Mouse (Mus musculus) hindbrain, embryonic 12.5 days (tissue): ENCODE measurements around the gene Chd9. TPM values are rescaled to one million over a fixed set of nuclear protein-coding genes. Genes with fewer than 3 reads are reported as not detected.
"Not testable (repeated sequence)": the region's sequence is repeated elsewhere in the genome, so short reads cannot be mapped to it uniquely, and the experiment has no call there.

Source experiments
- ATAC-seq: fragments of 200-750 bp; cut with Nextera tagmentation; 2 replicates; pipeline ENCODE4 v1.8.0; 2017; ENCODE audit warnings: moderate TSS enrichment; ENCODE audit not compliant: low FRiP score
- H3K27ac ChIP-seq: fragments of 300-500 bp; sonication (generic); 2 replicates; pipeline ENCODE4 v1.5.1; 2016; ENCODE audit warnings: mild to moderate bottlenecking
- H3K27me3 ChIP-seq: fragments of 300-500 bp; sonication (generic); 2 replicates; pipeline ENCODE4 v1.6.1; 2016; ENCODE audit warnings: mild to moderate bottlenecking
- H3K36me3 ChIP-seq: fragments of 300-500 bp; sonication (generic); 2 replicates; pipeline ENCODE4 v1.6.1; 2016; ENCODE audit warnings: mild to moderate bottlenecking
- H3K4me1 ChIP-seq: fragments of 300-500 bp; sonication (generic); 2 replicates; pipeline ENCODE4 v1.6.1; 2016
- H3K4me2 ChIP-seq: fragments of 300-500 bp; sonication (generic); replicated peaks from 2 replicates; pipeline ENCODE4 v1.6.1; 2016; ENCODE audit warnings: mild to moderate bottlenecking
- H3K4me3 ChIP-seq: fragments of 300-500 bp; sonication (generic); 2 replicates; pipeline ENCODE4 v1.5.1; 2016; ENCODE audit warnings: mild to moderate bottlenecking
- H3K9ac ChIP-seq: fragments of 300-500 bp; sonication (generic); 2 replicates; pipeline ENCODE4 v1.6.1; 2016; ENCODE audit warnings: mild to moderate bottlenecking, moderate library complexity
- H3K9me3 ChIP-seq: fragments of 300-500 bp; sonication (generic); replicated peaks from 2 replicates; pipeline ENCODE4 v1.6.1; 2016; ENCODE audit warnings: mild to moderate bottlenecking
- WGBS: fragments of 180-500 bp; shearing (Covaris S2); methylation state at CpG from one replicate; pipeline ENCODE4 v1.1.7; 2016; 5-methylcytosine and 5-hydroxymethylcytosine counted together
- polyA plus RNA-seq: library from polyadenylated mRNA; unstranded; fragments of >200 nt; fragmentation: Nextera tagmentation; extraction: Ambion mirVana; gene quantifications from 2 replicates; pipeline ENCODE4 v1.2.1, GENCODE M21; 2016

Gene Chd9
- polyA plus RNA-seq, 1 experiment from 2014 or later: 83.7 TPM

- Histone ChIP-seq H3K4me2 (no peak overlapping the region), H3K36me3 (no peaks in the 10 kb centered on the region), H3K27me3 (no peaks in the 10 kb centered on the region), H3K4me1 (peaks cover 22% of the 10 kb centered on the region), H3K27ac (no peak overlapping the region), H3K9me3 (no peaks in the 10 kb centered on the region), H3K9ac (no peak overlapping the region), H3K4me3 (no peak overlapping the region)
- no peak for ATAC-seq
- WGBS: 74% methylated on average over 4 of the region's 4 CpGs
Observed at GRCm38 (mm10) chr8:90880041-90880440, 51.9 kb downstream of the Chd9 start.

GRCm38 (mm10) chr8:90881181-90881580 lies 53.0 kb downstream of the Chd9 start:
- no peak overlapping the region for H3K27ac ChIP-seq
- H3K9ac ChIP-seq: no peak overlapping the region
- H3K4me1 ChIP-seq: peaks cover 18% of the 10 kb centered on the region
- 93% methylated on average over 5 of the region's 5 CpGs for WGBS
- H3K27me3 ChIP-seq: no peaks in the 10 kb centered on the region; the same call in 1 of the 2 replicates
- no peak for ATAC-seq
- no peak overlapping the region for H3K4me2 ChIP-seq
- no peaks in the 10 kb centered on the region for H3K36me3 ChIP-seq
- no peaks in the 10 kb centered on the region for H3K9me3 ChIP-seq
- no peak overlapping the region for H3K4me3 ChIP-seq

- Histone ChIP-seq H3K4me2 (no peak overlapping the region), H3K4me3 (no peak overlapping the region), H3K4me1 (peaks cover 8% of the 10 kb centered on the region), H3K9me3 (no peaks in the 10 kb centered on the region), H3K27me3 (no peaks in the 10 kb centered on the region; the same call in 1 of the 2 replicates), H3K27ac (no peak overlapping the region), H3K36me3 (no peaks in the 10 kb centered on the region), H3K9ac (no peak overlapping the region)
- WGBS: 86% methylated on average over 16 of the region's 16 CpGs
- no peak for ATAC-seq
Observed at GRCm38 (mm10) chr8:90882088-90882691, 54.0 kb downstream of the Chd9 start.

GRCm38 (mm10) chr8:90885671-90886368 lies 57.7 kb downstream of the Chd9 start:
- Histone ChIP-seq H3K4me3 (no peak overlapping the region), H3K4me2 (no peak overlapping the region), H3K4me1 (no peaks in the 10 kb centered on the region), H3K27ac (no peak overlapping the region), H3K36me3 (no peaks in the 10 kb centered on the region), H3K9me3 (no peaks in the 10 kb centered on the region), H3K9ac (no peak overlapping the region), H3K27me3 (no peaks in the 10 kb centered on the region; the same call in 1 of the 2 replicates)
- no peak for ATAC-seq
- WGBS: 71% methylated on average over 2 of the region's 2 CpGs

- not testable (repeated sequence) for H3K4me2 ChIP-seq, H3K4me3 ChIP-seq, H3K36me3 ChIP-seq, H3K9ac ChIP-seq, H3K4me1 ChIP-seq, H3K27ac ChIP-seq, ATAC-seq, H3K27me3 ChIP-seq, H3K9me3 ChIP-seq
- WGBS: no CpG with 5 or more reads among the region's 15 CpGs
Observed at GRCm38 (mm10) chr8:90886369-90886712, 58.2 kb downstream of the Chd9 start.

GRCm38 (mm10) chr8:90887328-90887727 lies 59.2 kb downstream of the Chd9 start:
- H3K4me2 ChIP-seq, H3K4me1 ChIP-seq, H3K27ac ChIP-seq, H3K27me3 ChIP-seq, H3K36me3 ChIP-seq, H3K9ac ChIP-seq, ATAC-seq, H3K9me3 ChIP-seq: not testable (repeated sequence)
- peak overlapping the region; percentile 30; the same call in 1 of the 2 replicates for H3K4me3 ChIP-seq
- no CpG with 5 or more reads among the region's 20 CpGs for WGBS

- peaks cover 8% of the 10 kb centered on the region; the same call in 1 of the 2 replicates for H3K4me1 ChIP-seq
- 95% methylated on average over 8 of the region's 8 CpGs for WGBS
- no peak for ATAC-seq
Observed at GRCm38 (mm10) chr8:90891872-90892578, 63.9 kb downstream of the Chd9 start.

GRCm38 (mm10) chr8:90892579-90892919 lies 64.4 kb downstream of the Chd9 start:
- no peak overlapping the region for H3K9ac ChIP-seq
- no peak for ATAC-seq
- 90% methylated on average over 5 of the region's 5 CpGs for WGBS
- no peak overlapping the region for H3K27ac ChIP-seq
- H3K4me2 ChIP-seq: no peak overlapping the region
- 0 out of 2 replicates have a peak, but pooled peaks cover 5% of the 10 kb centered on the region for H3K36me3 ChIP-seq
- H3K4me1 ChIP-seq: peaks cover 8% of the 10 kb centered on the region; the same call in 1 of the 2 replicates
- no peaks in the 10 kb centered on the region for H3K9me3 ChIP-seq
- H3K4me3 ChIP-seq: no peak overlapping the region
- no peaks in the 10 kb centered on the region for H3K27me3 ChIP-seq

More at GRCm38 (mm10) chr8:90891872-90892578, 63.9 kb downstream of the Chd9 start:
- no peak overlapping the region for H3K4me3 ChIP-seq
- 0 out of 2 replicates have a peak, but pooled peaks cover 5% of the 10 kb centered on the region for H3K36me3 ChIP-seq
- no peak overlapping the region for H3K4me2 ChIP-seq
- no peak overlapping the region for H3K27ac ChIP-seq
- no peak overlapping the region for H3K9ac ChIP-seq
- no peaks in the 10 kb centered on the region for H3K9me3 ChIP-seq
- no peaks in the 10 kb centered on the region for H3K27me3 ChIP-seq

- H3K9me3 ChIP-seq: no peaks in the 10 kb centered on the region
- 0 out of 2 replicates have a peak, but pooled peaks cover 5% of the 10 kb centered on the region for H3K36me3 ChIP-seq
- no peak overlapping the region for H3K4me2 ChIP-seq
- 74% methylated on average over 14 of the region's 14 CpGs for WGBS
- 0 out of 2 replicates have a peak overlapping the region, but pooled peaks have one; percentile 1 for H3K27ac ChIP-seq
- no peaks in the 10 kb centered on the region for H3K27me3 ChIP-seq
- no peak overlapping the region for H3K4me3 ChIP-seq
- H3K9ac ChIP-seq: no peak overlapping the region
- H3K4me1 ChIP-seq: peaks cover 8% of the 10 kb centered on the region; the same call in 1 of the 2 replicates
- no peak for ATAC-seq
Observed at GRCm38 (mm10) chr8:90894231-90894914, 66.2 kb downstream of the Chd9 start.

GRCm38 (mm10) chr8:90897343-90897742 lies 69.2 kb downstream of the Chd9 start:
- no peaks in the 10 kb centered on the region for H3K9me3 ChIP-seq
- 0 out of 2 replicates have a peak, but pooled peaks cover under 1% of the 10 kb centered on the region for H3K36me3 ChIP-seq
- peaks cover 8% of the 10 kb centered on the region; the same call in 1 of the 2 replicates for H3K4me1 ChIP-seq
- H3K4me3 ChIP-seq: no peak overlapping the region
- H3K27me3 ChIP-seq: no peaks in the 10 kb centered on the region
- H3K9ac ChIP-seq: no peak overlapping the region
- no peak overlapping the region for H3K27ac ChIP-seq
- no peak for ATAC-seq
- WGBS: 59% methylated on average over 5 of the region's 5 CpGs
- H3K4me2 ChIP-seq: no peak overlapping the region

- Histone ChIP-seq H3K27ac (no peak overlapping the region), H3K4me1 (peaks cover 8% of the 10 kb centered on the region; the same call in 1 of the 2 replicates), H3K9ac (no peak overlapping the region), H3K4me2 (no peak overlapping the region), H3K27me3 (no peaks in the 10 kb centered on the region), H3K36me3 (no peaks in the 10 kb centered on the region), H3K9me3 (no peaks in the 10 kb centered on the region), H3K4me3 (no peak overlapping the region)
- no peak for ATAC-seq
- 41% methylated on average over 6 of the region's 6 CpGs for WGBS
Observed at GRCm38 (mm10) chr8:90898578-90898977, 70.4 kb downstream of the Chd9 start.

- H3K4me2 ChIP-seq: no peak overlapping the region
- no peak for ATAC-seq
- peaks cover 5% of the 10 kb centered on the region for H3K4me1 ChIP-seq
- H3K4me3 ChIP-seq: no peak overlapping the region
- no peaks in the 10 kb centered on the region for H3K27me3 ChIP-seq
- no peaks in the 10 kb centered on the region for H3K36me3 ChIP-seq
- no peak overlapping the region for H3K9ac ChIP-seq
- no peaks in the 10 kb centered on the region for H3K9me3 ChIP-seq
- H3K27ac ChIP-seq: no peak overlapping the region
- 90% methylated on average over 2 of the region's 2 CpGs for WGBS
Observed at GRCm38 (mm10) chr8:90902002-90902401, 73.8 kb downstream of the Chd9 start.
